Mouse (Mus musculus): ENCODE measurements around the gene Pls3. TPM values are rescaled to one million over a fixed set of nuclear protein-coding genes. Genes with fewer than 3 reads are reported as not detected.

Gene Pls3
- polyA plus RNA-seq (2012; rRNA removed) = 20.6 and 25.5 TPM in 2 replicates

GRCm38 (mm10) chrX:75874332-75875291 is at the start of gene Pls3:
TSS of gene Pls3 (minus strand) at chrX:75875182.

